Mouse (Mus musculus) ES-Bruce4 (cell line): ENCODE data around the gene Stoml1. TPM values are rescaled to one million over a fixed set of nuclear protein-coding genes. Genes with fewer than 3 reads are reported as not detected.

Experiments
- H3K27ac ChIP-seq: 2 replicates; pipeline ENCODE4 v1.5.1; 2012; ENCODE audit warnings: low read length, inconsistent platforms; ENCODE audit not compliant: insufficient read depth
- H3K27me3 ChIP-seq: 2 replicates; pipeline ENCODE4 v1.6.1; 2012; ENCODE audit warnings: mild to moderate bottlenecking, low read length, inconsistent platforms; ENCODE audit not compliant: control insufficient read depth, poor library complexity, insufficient read depth, severe bottlenecking
- H3K36me3 ChIP-seq: 2 replicates; pipeline ENCODE4 v1.6.1; 2012; ENCODE audit warnings: inconsistent platforms, mild to moderate bottlenecking, low read length, moderate library complexity; ENCODE audit not compliant: control insufficient read depth, poor library complexity, insufficient read depth, severe bottlenecking
- H3K4me1 ChIP-seq: one replicate; pipeline ENCODE4 v1.8.1; 2011; ENCODE audit warnings: low read length; ENCODE audit not compliant: control insufficient read depth, insufficient read depth
- H3K4me3 ChIP-seq: 2 replicates; pipeline ENCODE4 v1.5.1; 2011; ENCODE audit warnings: low read depth, mild to moderate bottlenecking, low read length
- H3K9ac ChIP-seq: 2 replicates; pipeline ENCODE4 v1.6.1; 2012; ENCODE audit warnings: low read depth, mild to moderate bottlenecking, inconsistent platforms; ENCODE audit not compliant: poor library complexity, severe bottlenecking
- H3K9me3 ChIP-seq: replicated peaks from 2 replicates; pipeline ENCODE4 v1.6.1; 2012; ENCODE audit warnings: mild to moderate bottlenecking, low read length, inconsistent platforms; ENCODE audit not compliant: control insufficient read depth, poor library complexity, insufficient read depth, severe bottlenecking
- CTCF ChIP-seq: IDR thresholded peaks from one replicate; pipeline ENCODE4 v1.8.1; 2011; ENCODE audit warnings: low read depth, low read length
- EP300 ChIP-seq: IDR thresholded peaks from 2 replicates; pipeline ENCODE4 v1.6.1; 2011; ENCODE audit warnings: low read depth, low read length; ENCODE audit not compliant: insufficient read depth
- POLR2A ChIP-seq: IDR thresholded peaks from one replicate; pipeline ENCODE4 v1.8.1; 2011; ENCODE audit warnings: low read length; ENCODE audit not compliant: insufficient read depth
- polyA plus RNA-seq: library from polyadenylated mRNA; stranded (reverse); fragments of >200 nt; gene quantifications from 2 replicates; pipeline ENCODE4 v1.2.4, GENCODE M21; 2011; ENCODE audit warnings: low read depth; ENCODE audit not compliant: missing spikeins, insufficient read depth, insufficient read length

Gene Stoml1
- polyA plus RNA-seq, 1 experiment: 24.6 TPM

- Histone ChIP-seq H3K4me1 (peaks cover 3% of the 10 kb centered on the region), H3K9ac (peak overlapping the region; percentile 68), H3K27me3 (no peaks in the 10 kb centered on the region), H3K4me3 (no peak overlapping the region; the same call in 1 of the 2 replicates), H3K36me3 (no peaks in the 10 kb centered on the region), H3K9me3 (no peaks in the 10 kb centered on the region), H3K27ac (peak overlapping the region; percentile 97)
- TF ChIP-seq EP300 (peak; percentile 92), POLR2A (no peak)
Observed at GRCm38 (mm10) chr9:58274101-58274604, 21.2 kb downstream of the Stoml1 start.

- Histone ChIP-seq H3K27ac (peak overlapping the region; percentile 97), H3K4me1 (peaks cover 3% of the 10 kb centered on the region), H3K36me3 (no peaks in the 10 kb centered on the region), H3K9ac (peak overlapping the region; percentile 68), H3K27me3 (no peaks in the 10 kb centered on the region), H3K4me3 (no peak overlapping the region; the same call in 1 of the 2 replicates), H3K9me3 (no peaks in the 10 kb centered on the region)
- TF ChIP-seq POLR2A (no peak), CTCF (no peak), EP300 (0 out of 2 replicates have a peak, but pooled peaks have one; percentile 2)
Observed at GRCm38 (mm10) chr9:58274626-58275025, 21.7 kb downstream of the Stoml1 start.

- H3K27ac ChIP-seq: peak overlapping the region; percentile 97
- peak overlapping the region; percentile 68 for H3K9ac ChIP-seq
- TF ChIP-seq POLR2A: no peak
- no peak for TF ChIP-seq CTCF
- peak; percentile 86 for TF ChIP-seq EP300
Observed at GRCm38 (mm10) chr9:58275115-58275774, 22.3 kb downstream of the Stoml1 start.

GRCm38 (mm10) chr9:58275797-58276196 is 22.8 kb downstream of the Stoml1 start:
- TF ChIP-seq EP300 (no peak), CTCF (no peak), POLR2A (no peak)

More at GRCm38 (mm10) chr9:58275115-58275774, 22.3 kb downstream of the Stoml1 start:
- no peaks in the 10 kb centered on the region for H3K9me3 ChIP-seq
- H3K4me3 ChIP-seq: peak overlapping the region; percentile 53
- H3K4me1 ChIP-seq: peaks cover 3% of the 10 kb centered on the region
- H3K27me3 ChIP-seq: no peaks in the 10 kb centered on the region
- no peaks in the 10 kb centered on the region for H3K36me3 ChIP-seq

GRCm38 (mm10) chr9:58276346-58276745 is 23.4 kb downstream of the Stoml1 start:
- Histone ChIP-seq H3K36me3 (no peaks in the 10 kb centered on the region), H3K4me1 (peaks cover 2% of the 10 kb centered on the region), H3K9me3 (no peaks in the 10 kb centered on the region), H3K27me3 (no peaks in the 10 kb centered on the region), H3K9ac (peak overlapping the region; percentile 68), H3K27ac (peak overlapping the region; percentile 97), H3K4me3 (peak overlapping the region; percentile 58)
- TF ChIP-seq EP300 (0 out of 2 replicates have a peak, but pooled peaks have one; percentile 45), POLR2A (no peak), CTCF (no peak)

More at GRCm38 (mm10) chr9:58275797-58276196, 22.8 kb downstream of the Stoml1 start:
- Histone ChIP-seq H3K27ac (peak overlapping the region; percentile 97), H3K36me3 (no peaks in the 10 kb centered on the region), H3K9ac (peak overlapping the region; percentile 68), H3K4me1 (peaks cover 3% of the 10 kb centered on the region), H3K4me3 (peak overlapping the region; percentile 53), H3K27me3 (no peaks in the 10 kb centered on the region), H3K9me3 (no peaks in the 10 kb centered on the region)

- TF ChIP-seq CTCF (no peak), EP300 (no peak), POLR2A (no peak)
- H3K9me3 ChIP-seq: no peaks in the 10 kb centered on the region
- no peaks in the 10 kb centered on the region for H3K4me1 ChIP-seq
- no peaks in the 10 kb centered on the region for H3K27me3 ChIP-seq
- no peaks in the 10 kb centered on the region for H3K36me3 ChIP-seq
- H3K9ac ChIP-seq: peak overlapping the region; percentile 42
- no peak overlapping the region for H3K4me3 ChIP-seq
- peak overlapping the region; percentile 99 for H3K27ac ChIP-seq
Observed at GRCm38 (mm10) chr9:58278313-58278712, 25.3 kb downstream of the Stoml1 start.
